Comparison of ENCODE assay signal across 24 mouse cellular contexts in genomic region chr16:31180843-31181242, GRCm38 (mm10). TPM values are rescaled to one million over a fixed set of nuclear protein-coding genes. Genes with fewer than 3 reads are reported as not detected.
DNase-seq lines count a peak whose midpoint lies in the region; ATAC-seq and TF ChIP-seq lines count a peak whose summit lies in the region.
"Had no signal": no experiment of that assay in that cellular context is flagged by ENCODE, and none has a peak within 500 bp of the region (broad histone marks: within the 10 kb centered on the region; RNA-seq: fewer than 3 reads in every experiment).

No protein-coding gene starts in this region.

- 19% methylated on average over 8 of the region's 8 CpGs for WGBS in cerebellum, adult 2 months
- 70% methylated on average over 8 of the region's 8 CpGs for WGBS in intestine, embryonic 15.5 days
- WGBS in intestine, postnatal 0 days: 80% methylated on average over 8 of the region's 8 CpGs

- H3K9me3 ChIP-seq in intestine, embryonic 15.5 days: no peaks in the 10 kb centered on the region
- no peaks in the 10 kb centered on the region for H3K9me3 ChIP-seq in intestine, postnatal 0 days (ENCODE audit: control insufficient read depth)
- H3K9me3 ChIP-seq: forebrain, embryonic 12.5 days; forebrain, embryonic 15.5 days; G1E; heart, embryonic 10.5 days; hindbrain, embryonic 12.5 days; hindbrain, embryonic 15.5 days had no signal

- no peaks in the 10 kb centered on the region for H3K27me3 ChIP-seq in cerebellum, adult 2 months (ENCODE audit: control insufficient read depth, insufficient read depth, low read length)
- H3K27me3 ChIP-seq in intestine, embryonic 15.5 days (replicated peaks): no peaks in the 10 kb centered on the region
- H3K27me3 ChIP-seq in intestine, postnatal 0 days (replicated peaks; ENCODE audit: control insufficient read depth, insufficient read depth, low read length): no peaks in the 10 kb centered on the region
- H3K27me3 ChIP-seq: CH12.LX; forebrain, embryonic 12.5 days; forebrain, embryonic 15.5 days; hindbrain, embryonic 12.5 days; hindbrain, embryonic 15.5 days; Patski had no signal

- TF ChIP-seq POLR2A in cerebellum, adult 2 months (IDR thresholded peaks at IDR 0.05; ENCODE audit: borderline replicate concordance, insufficient read depth, low read length): no peak

- no peak for ATAC-seq in intestine, embryonic 15.5 days
- ATAC-seq in intestine, postnatal 0 days: no peak
- ATAC-seq: forebrain, embryonic 15.5 days; Patski had no signal

- no peak for TF ChIP-seq CTCF in cerebellum, adult 2 months (IDR thresholded peaks at IDR 0.05; ENCODE audit: borderline replicate concordance, insufficient read depth, low read depth, low read length)
- TF ChIP-seq CTCF in intestine, postnatal 0 days (IDR thresholded peaks at IDR 0.05; ENCODE audit: low read depth): no peak

- no peak overlapping the region for H3K27ac ChIP-seq in cerebellum, adult 2 months (ENCODE audit: insufficient read depth, low read length)
- H3K27ac ChIP-seq in intestine, embryonic 15.5 days: 0 out of 2 replicates have a peak overlapping the region, but pooled peaks have one; percentile 2
- H3K27ac ChIP-seq in intestine, postnatal 0 days (ENCODE audit: low read depth, low read length): no peak overlapping the region
- H3K27ac ChIP-seq: forebrain, embryonic 12.5 days; forebrain, embryonic 15.5 days; heart, embryonic 10.5 days; hindbrain, embryonic 12.5 days; hindbrain, embryonic 15.5 days had no signal

- no peak overlapping the region for H3K9ac ChIP-seq in intestine, embryonic 15.5 days
- no peak overlapping the region for H3K9ac ChIP-seq in intestine, postnatal 0 days (ENCODE audit: low read depth, low read length)
- H3K9ac ChIP-seq: forebrain, embryonic 12.5 days; forebrain, embryonic 15.5 days; hindbrain, embryonic 12.5 days; hindbrain, embryonic 15.5 days had no signal

- H3K4me3 ChIP-seq in cerebellum, adult 2 months (replicated peaks; ENCODE audit: insufficient read depth, low read depth, low read length): no peak overlapping the region
- H3K4me3 ChIP-seq in intestine, embryonic 15.5 days (replicated peaks): no peak overlapping the region
- no peak overlapping the region for H3K4me3 ChIP-seq in intestine, postnatal 0 days (ENCODE audit: low read depth, low read length)
- H3K4me3 ChIP-seq: erythroblast, embryonic 14.5 days; forebrain, embryonic 12.5 days; forebrain, embryonic 15.5 days; heart, embryonic 10.5 days; hindbrain, embryonic 12.5 days; hindbrain, embryonic 15.5 days had no signal

- peaks cover 12% of the 10 kb centered on the region for H3K4me1 ChIP-seq in cerebellum, adult 2 months (ENCODE audit: control insufficient read depth, insufficient read depth, low read length)
- peaks cover 17% of the 10 kb centered on the region for H3K4me1 ChIP-seq in intestine, embryonic 15.5 days (replicated peaks)
- H3K4me1 ChIP-seq in intestine, postnatal 0 days (replicated peaks; ENCODE audit: control insufficient read depth, insufficient read depth, low read length): 0 out of 2 replicates have a peak, but pooled peaks cover 13% of the 10 kb centered on the region

- no peak overlapping the region for H3K4me2 ChIP-seq in intestine, embryonic 15.5 days (replicated peaks)
- H3K4me2 ChIP-seq in intestine, postnatal 0 days (replicated peaks; ENCODE audit: low read depth): no peak overlapping the region
- H3K4me2 ChIP-seq: forebrain, embryonic 12.5 days; forebrain, embryonic 15.5 days; hindbrain, embryonic 12.5 days; hindbrain, embryonic 15.5 days had no signal

- DNase-seq in cerebellum, adult 2 months: peak; percentile 32 to 50
- DNase-seq in cerebellum, postnatal 14 days: no peak
- DNase-seq in brain, adult 2 months (ENCODE audit: low read depth, low spot score): peak; percentile 58
- no peak for DNase-seq in right cerebral cortex, adult 2 months (ENCODE audit: low spot score in 2 of 2)
- DNase-seq: adrenal gland, adult 2 months; adrenal gland, postnatal 14 days; B cell, adult 2 months; cerebellum, adult 8-10 months; embryo, embryonic 11 days; gastrocnemius, postnatal 25 days; heart, adult 18-20 months; kidney, adult 18-20 months; kidney, adult 9 months had no signal

- no peaks in the 10 kb centered on the region for H3K36me3 ChIP-seq in intestine, embryonic 15.5 days
- no peaks in the 10 kb centered on the region for H3K36me3 ChIP-seq in intestine, postnatal 0 days (ENCODE audit: control insufficient read depth, insufficient read depth)
- H3K36me3 ChIP-seq: forebrain, embryonic 12.5 days; forebrain, embryonic 15.5 days; heart, embryonic 10.5 days; hindbrain, embryonic 12.5 days; hindbrain, embryonic 15.5 days had no signal

RNA-seq across cellular contexts. Expression of gene Acap2, which starts 20.2 kb away (rescaled TPM):
- 36.9 and 38.9 TPM in 2 replicates for polyA plus RNA-seq in cerebellum, adult 2 months (2012; rRNA removed)
- 17.4 and 18.6 TPM in 2 replicates for polyA plus RNA-seq in intestine, embryonic 15.5 days (2015; fragmentation: Nextera tagmentation; extraction: Ambion mirVana)
- 10.6 and 12.4 TPM in 2 replicates for polyA plus RNA-seq in intestine, postnatal 0 days (2015; fragmentation: Nextera tagmentation; extraction: Ambion mirVana)

Comparison
In these comparisons a context has a peak if more than half of its experiments do, and no peak if none do; other contexts are left out.
1. DNase-seq: peak in cerebellum, adult 2 months (2 of 2) and brain, adult 2 months (single experiment); none in cerebellum, postnatal 14 days (0 of 2) and right cerebral cortex, adult 2 months (0 of 2).